Mouse (Mus musculus): ENCODE results near the gene Olfr1532-ps1. TPM values are rescaled to one million over a fixed set of nuclear protein-coding genes. Genes with fewer than 3 reads are reported as not detected.
"Not testable (repeated sequence)": the region's sequence is repeated elsewhere in the genome, so short reads cannot be mapped to it uniquely, and the experiment has no call there.

The Olfr1532-ps1 gene
- total RNA-seq (2014; rRNA removed) (not detected in 2 replicates), polyA plus RNA-seq (2015; fragmentation: Nextera tagmentation; extraction: Ambion mirVana) (not detected in 2 replicates)

- H3K4me3 ChIP-seq (ENCODE audit: low read length): no peak within 1 kb of the TSS
- no peaks in the 10 kb centered on the region for H3K4me1 ChIP-seq (ENCODE audit: insufficient read depth, low read length)
- no peak within 1 kb of the TSS for H3K4me2 ChIP-seq (ENCODE audit: low read depth, low read length)
- no peak for TF ChIP-seq CTCF (IDR thresholded peaks at IDR 0.05; ENCODE audit: low read depth)
- H3K27ac ChIP-seq: no peak within 1 kb of the TSS
- H3K27me3 ChIP-seq (ENCODE audit: insufficient read depth, low read length): no peaks in the 10 kb centered on the region
- H3K9me3 ChIP-seq (ENCODE audit: low read length): no peaks in the 10 kb centered on the region
- no peak for ATAC-seq
- 53% methylated on average over 2 of the region's 2 CpGs for WGBS
- no peak for DNase-seq (ENCODE audit: low spot score)
- H3K9ac ChIP-seq (replicated peaks; ENCODE audit: low read length): no peak within 1 kb of the TSS
- no peaks in the 10 kb centered on the region for H3K36me3 ChIP-seq (ENCODE audit: insufficient read depth, low read length)
Measured at GRCm38 (mm10) chr7:106907676-106908075, at the start of gene Olfr1532-ps1. TSS of gene Olfr1532-ps1 (plus strand) at chr7:106908001.

GRCm38 (mm10) chr7:106862885-106863284 lies 44.9 kb upstream of the Olfr1532-ps1 start, which contains the start of gene Olfr704:
TSS of gene Olfr704 (plus strand) at chr7:106863185.
- DNase-seq (ENCODE audit: low spot score) (no peak), ATAC-seq (no peak)
- Histone ChIP-seq H3K4me1 (ENCODE audit: insufficient read depth, low read length) (no peaks in the 10 kb centered on the region), H3K4me3 (ENCODE audit: low read length) (no peak within 1 kb of the TSS), H3K27me3 (ENCODE audit: insufficient read depth, low read length) (no peaks in the 10 kb centered on the region), H3K9me3 (ENCODE audit: low read length) (no peaks in the 10 kb centered on the region), H3K36me3 (ENCODE audit: insufficient read depth, low read length) (no peaks in the 10 kb centered on the region), H3K9ac (replicated peaks; ENCODE audit: low read length) (no peak within 1 kb of the TSS), H3K27ac (no peak within 1 kb of the TSS), H3K4me2 (ENCODE audit: low read depth, low read length) (no peak within 1 kb of the TSS)
- TF ChIP-seq CTCF (IDR thresholded peaks at IDR 0.05; ENCODE audit: low read depth): no peak

GRCm38 (mm10) chr7:106876791-106877190 lies 31.0 kb upstream of the Olfr1532-ps1 start, which contains the start of gene Olfr705:
TSS of gene Olfr705 (minus strand) at chr7:106876891.
- no peak for TF ChIP-seq CTCF (IDR thresholded peaks at IDR 0.05; ENCODE audit: low read depth)
- Histone ChIP-seq H3K27me3 (ENCODE audit: insufficient read depth, low read length) (no peaks in the 10 kb centered on the region), H3K9ac (replicated peaks; ENCODE audit: low read length) (no peak within 1 kb of the TSS), H3K4me3 (ENCODE audit: low read length) (no peak within 1 kb of the TSS), H3K27ac (no peak within 1 kb of the TSS), H3K36me3 (ENCODE audit: insufficient read depth, low read length) (no peaks in the 10 kb centered on the region), H3K4me1 (ENCODE audit: insufficient read depth, low read length) (no peaks in the 10 kb centered on the region), H3K4me2 (ENCODE audit: low read depth, low read length) (no peak within 1 kb of the TSS), H3K9me3 (ENCODE audit: low read length) (no peaks in the 10 kb centered on the region)
- DNase-seq (ENCODE audit: low spot score) (no peak), ATAC-seq (no peak)
- WGBS: 88% methylated on average over 3 of the region's 3 CpGs

GRCm38 (mm10) chr7:106888062-106888461 lies 19.7 kb upstream of the Olfr1532-ps1 start, which contains the start of gene Olfr706:
TSS of gene Olfr706 (minus strand) at chr7:106888162.
- no peaks in the 10 kb centered on the region for H3K27me3 ChIP-seq (ENCODE audit: insufficient read depth, low read length)
- ATAC-seq (no peak), DNase-seq (ENCODE audit: low spot score) (no peak)
- no peak within 1 kb of the TSS for H3K4me3 ChIP-seq (ENCODE audit: low read length)
- no peak for TF ChIP-seq CTCF (IDR thresholded peaks at IDR 0.05; ENCODE audit: low read depth)
- H3K9me3 ChIP-seq (ENCODE audit: low read length): no peaks in the 10 kb centered on the region
- no peaks in the 10 kb centered on the region for H3K4me1 ChIP-seq (ENCODE audit: insufficient read depth, low read length)
- H3K36me3 ChIP-seq (ENCODE audit: insufficient read depth, low read length): no peaks in the 10 kb centered on the region
- WGBS: 88% methylated on average over 2 of the region's 2 CpGs
- no peak within 1 kb of the TSS for H3K9ac ChIP-seq (replicated peaks; ENCODE audit: low read length)
- no peak within 1 kb of the TSS for H3K27ac ChIP-seq
- no peak within 1 kb of the TSS for H3K4me2 ChIP-seq (ENCODE audit: low read depth, low read length)

GRCm38 (mm10) chr7:106901141-106901540 lies 6.7 kb upstream of the Olfr1532-ps1 start, which contains the start of gene Olfr707:
TSS of gene Olfr707 (minus strand) at chr7:106901241.
- not testable (repeated sequence) for ATAC-seq; DNase-seq (ENCODE audit: low spot score); H3K27ac ChIP-seq; H3K9ac ChIP-seq (replicated peaks; ENCODE audit: low read length); H3K4me1 ChIP-seq (ENCODE audit: insufficient read depth, low read length); H3K36me3 ChIP-seq (ENCODE audit: insufficient read depth, low read length); H3K4me2 ChIP-seq (ENCODE audit: low read depth, low read length); H3K27me3 ChIP-seq (ENCODE audit: insufficient read depth, low read length); H3K4me3 ChIP-seq (ENCODE audit: low read length); H3K9me3 ChIP-seq (ENCODE audit: low read length)
- 89% methylated on average over 3 of the region's 3 CpGs for WGBS

- not testable (repeated sequence) for H3K9ac ChIP-seq (replicated peaks; ENCODE audit: low read length); H3K9me3 ChIP-seq (ENCODE audit: low read length); H3K36me3 ChIP-seq (ENCODE audit: insufficient read depth, low read length); ATAC-seq; H3K27ac ChIP-seq; H3K4me3 ChIP-seq (ENCODE audit: low read length); H3K27me3 ChIP-seq (ENCODE audit: insufficient read depth, low read length); H3K4me1 ChIP-seq (ENCODE audit: insufficient read depth, low read length); DNase-seq (ENCODE audit: low spot score); H3K4me2 ChIP-seq (ENCODE audit: low read depth, low read length)
- WGBS: 85% methylated on average over 5 of the region's 7 CpGs
Measured at GRCm38 (mm10) chr7:106920961-106921360, 13.2 kb downstream of the Olfr1532-ps1 start.

- ATAC-seq: no peak
- Histone ChIP-seq H3K4me3 (ENCODE audit: low read length) (no peak within 1 kb of the TSS), H3K36me3 (ENCODE audit: insufficient read depth, low read length) (no peaks in the 10 kb centered on the region), H3K4me1 (ENCODE audit: insufficient read depth, low read length) (no peaks in the 10 kb centered on the region), H3K27me3 (ENCODE audit: insufficient read depth, low read length) (no peaks in the 10 kb centered on the region), H3K9me3 (ENCODE audit: low read length) (no peaks in the 10 kb centered on the region), H3K4me2 (ENCODE audit: low read depth, low read length) (no peak within 1 kb of the TSS), H3K9ac (replicated peaks; ENCODE audit: low read length) (no peak within 1 kb of the TSS), H3K27ac (no peak within 1 kb of the TSS)
- no peak for DNase-seq (ENCODE audit: low spot score)
- no peak for TF ChIP-seq CTCF (IDR thresholded peaks at IDR 0.05; ENCODE audit: low read depth)
Measured at GRCm38 (mm10) chr7:106932119-106932518, 24.3 kb downstream of the Olfr1532-ps1 start, which contains the start of gene Olfr709-ps1. TSS of gene Olfr709-ps1 (minus strand) at chr7:106932219.

Data from hindbrain, postnatal 0 days (tissue).